Mouse (Mus musculus) midbrain, embryonic 16.5 days (tissue): ENCODE data around the gene Plg. TPM values are rescaled to one million over a fixed set of nuclear protein-coding genes. Genes with fewer than 3 reads are reported as not detected.

ENCODE experiments used
- ATAC-seq: fragments of 200-750 bp; cut with Nextera tagmentation; 2 replicates; pipeline ENCODE4 v1.8.0; 2017; ENCODE audit warnings: moderate TSS enrichment
- H3K27ac ChIP-seq: fragments of 300-500 bp; sonication (generic); 2 replicates; pipeline ENCODE4 v1.5.1; 2014; ENCODE audit warnings: mild to moderate bottlenecking, low read length, mixed read lengths
- H3K27me3 ChIP-seq: fragments of 300-500 bp; sonication (generic); 2 replicates; pipeline ENCODE4 v1.6.1; 2014; ENCODE audit warnings: low read depth, low read length, mixed read lengths; ENCODE audit not compliant: control insufficient read depth, insufficient read depth
- H3K36me3 ChIP-seq: fragments of 300-500 bp; sonication (generic); 2 replicates; pipeline ENCODE4 v1.6.1; 2014; ENCODE audit warnings: mild to moderate bottlenecking, low read length, moderate library complexity, mixed read lengths; ENCODE audit not compliant: control insufficient read depth, insufficient read depth
- H3K4me1 ChIP-seq: fragments of 300-500 bp; sonication (generic); 2 replicates; pipeline ENCODE4 v1.6.1; 2014; ENCODE audit warnings: mild to moderate bottlenecking, low read length, mixed read lengths; ENCODE audit not compliant: control insufficient read depth, insufficient read depth
- H3K4me2 ChIP-seq: fragments of 300-500 bp; sonication (generic); 2 replicates; pipeline ENCODE4 v1.6.1; 2014; ENCODE audit warnings: mild to moderate bottlenecking, low read length, mixed read lengths
- H3K4me3 ChIP-seq: fragments of 300-500 bp; sonication (generic); 2 replicates; pipeline ENCODE4 v1.5.1; 2014; ENCODE audit warnings: low read depth, mild to moderate bottlenecking, low read length, moderate library complexity, mixed read lengths
- H3K9ac ChIP-seq: fragments of 300-500 bp; sonication (generic); 2 replicates; pipeline ENCODE4 v1.6.1; 2014; ENCODE audit warnings: low read depth, low read length, mixed read lengths
- H3K9me3 ChIP-seq: fragments of 300-500 bp; sonication (generic); replicated peaks from 2 replicates; pipeline ENCODE4 v1.6.1; 2014; ENCODE audit warnings: mild to moderate bottlenecking, low read length, mixed read lengths; ENCODE audit not compliant: control insufficient read depth, poor library complexity, severe bottlenecking
- WGBS: fragments of 180-500 bp; shearing (Covaris S2); extraction: QIAGEN DNeasy Blood & Tissue Kit; methylation state at CpG from one replicate; pipeline ENCODE4 v1.1.7; 2014; 5-methylcytosine and 5-hydroxymethylcytosine counted together
- polyA plus RNA-seq: library from polyadenylated mRNA; unstranded; fragments of >200 nt; fragmentation: Nextera tagmentation; extraction: Ambion mirVana; gene quantifications from 2 replicates; pipeline ENCODE4 v1.2.1, GENCODE M21; 2015

Plg gene
- polyA plus RNA-seq, 1 experiment from 2014 or later, result not detected

GRCm38 (mm10) chr17:12461168-12461567 is 82.8 kb downstream of the Plg start:
- Histone ChIP-seq H3K27ac (no peak overlapping the region), H3K4me3 (no peak overlapping the region), H3K4me2 (no peak overlapping the region), H3K4me1 (no peaks in the 10 kb centered on the region), H3K27me3 (no peaks in the 10 kb centered on the region), H3K36me3 (no peaks in the 10 kb centered on the region), H3K9me3 (no peaks in the 10 kb centered on the region), H3K9ac (no peak overlapping the region)
- ATAC-seq, result no peak

GRCm38 (mm10) chr17:12466501-12467000 is 88.1 kb downstream of the Plg start:
- 84% methylated on average over 4 of the region's 4 CpGs for WGBS
- ATAC-seq, result no peak
- H3K9me3 ChIP-seq, result no peaks in the 10 kb centered on the region
- H3K36me3 ChIP-seq, result no peaks in the 10 kb centered on the region
- H3K27me3 ChIP-seq, result no peaks in the 10 kb centered on the region
- no peaks in the 10 kb centered on the region for H3K4me1 ChIP-seq
- H3K4me2 ChIP-seq, result no peak overlapping the region
- no peak overlapping the region for H3K4me3 ChIP-seq
- H3K27ac ChIP-seq, result no peak overlapping the region
- no peak overlapping the region for H3K9ac ChIP-seq

- H3K9me3 ChIP-seq, result no peaks in the 10 kb centered on the region
- no peaks in the 10 kb centered on the region for H3K27me3 ChIP-seq
- no peak overlapping the region for H3K9ac ChIP-seq
- ATAC-seq, result no peak
- H3K4me3 ChIP-seq, result no peak overlapping the region
- no peaks in the 10 kb centered on the region for H3K36me3 ChIP-seq
- H3K4me1 ChIP-seq, result no peaks in the 10 kb centered on the region
- WGBS, result 78% methylated on average over 3 of the region's 3 CpGs
- no peak overlapping the region for H3K27ac ChIP-seq
- no peak overlapping the region for H3K4me2 ChIP-seq
Measured at GRCm38 (mm10) chr17:12467642-12468041, 89.2 kb downstream of the Plg start.

- no peaks in the 10 kb centered on the region for H3K9me3 ChIP-seq
- H3K9ac ChIP-seq, result no peak overlapping the region
- no peaks in the 10 kb centered on the region for H3K4me1 ChIP-seq
- no peak overlapping the region for H3K27ac ChIP-seq
- H3K4me2 ChIP-seq, result no peak overlapping the region
- no peak overlapping the region for H3K4me3 ChIP-seq
- no peak for ATAC-seq
- no peaks in the 10 kb centered on the region for H3K36me3 ChIP-seq
- WGBS, result 77% methylated on average over 5 of the region's 5 CpGs
- no peaks in the 10 kb centered on the region for H3K27me3 ChIP-seq
Measured at GRCm38 (mm10) chr17:12468745-12469144, 90.3 kb downstream of the Plg start.

Other genes with a start within 250 kb of the Plg start
- gene Map3k4, start 59.8 kb upstream of the Plg start, polyA plus RNA-seq, result 31.3 and 41.3 TPM in 2 replicates
- 1.9 and 2.3 TPM in 2 replicates for gene Slc22a3, start 129.1 kb downstream of the Plg start, polyA plus RNA-seq
- 0.85 and 1.3 TPM in 2 replicates for gene Slc22a2, start 205.5 kb downstream of the Plg start, polyA plus RNA-seq